Mouse (Mus musculus) cerebellum, adult 11-12 months (tissue): ENCODE data around the gene Gm28360.
"Not testable (repeated sequence)": the region's sequence is repeated elsewhere in the genome, so short reads cannot be mapped to it uniquely, and the experiment has no call there.

ENCODE experiments used
- DNase-seq: peaks from one replicate; pipeline ENCODE4 v3.0.0; 2022

Gene Gm28360

GRCm38 (mm10) chr1:117829781-117830180 is at the start of gene Gm28360:
Gm28360 (plus strand) TSS chr1:117830081.
- DNase-seq = not testable (repeated sequence)

- not testable (repeated sequence) for DNase-seq
These were observed 49.0 kb upstream of the Gm28360 start, which contains the start of gene B020011L13Rik for GRCm38 (mm10) chr1:117780833-117781232. B020011L13Rik (plus strand) TSS chr1:117781133.

- DNase-seq = not testable (repeated sequence)
These were observed 13.6 kb upstream of the Gm28360 start for GRCm38 (mm10) chr1:117816271-117816670.

- DNase-seq = not testable (repeated sequence)
These were observed 21.8 kb downstream of the Gm28360 start for GRCm38 (mm10) chr1:117851718-117852117.
